Mouse (Mus musculus): ENCODE data around the gene Psmg3.

- no peak for TF ChIP-seq CTCF (IDR thresholded peaks at IDR 0.05; ENCODE audit: borderline replicate concordance, insufficient read depth, low read length)
- TF ChIP-seq POLR2A (IDR thresholded peaks at IDR 0.05; ENCODE audit: low read depth, low read length): no peak
Observed at GRCm38 (mm10) chr5:139830734-139831133, 4.0 kb upstream of the Psmg3 start.

All from embryonic fibroblast, embryonic 13.5 days (primary cell).